Mouse (Mus musculus) hindbrain, embryonic 11.5 days (tissue): ENCODE results near the gene Mrpl21. TPM values are rescaled to one million over a fixed set of nuclear protein-coding genes. Genes with fewer than 3 reads are reported as not detected.

Experiments used
- ATAC-seq: fragments of 200-750 bp; cut with Nextera tagmentation; 2 replicates; pipeline ENCODE4 v1.8.0; 2017; ENCODE audit warnings: mild to moderate bottlenecking, moderate TSS enrichment, moderate library complexity; ENCODE audit not compliant: low FRiP score
- DNase-seq: peaks from one replicate; pipeline ENCODE4 v3.0.0-alpha.2; 2015; ENCODE audit warnings: low spot score
- H3K27ac ChIP-seq: fragments of 300-500 bp; sonication (generic); 2 replicates; pipeline ENCODE4 v1.5.1; 2014; ENCODE audit warnings: mild to moderate bottlenecking, low read depth, low read length
- H3K27me3 ChIP-seq: fragments of 300-500 bp; sonication (generic); 2 replicates; pipeline ENCODE4 v1.6.1; 2014; ENCODE audit warnings: mild to moderate bottlenecking, low read length, moderate library complexity, mixed read lengths; ENCODE audit not compliant: control insufficient read depth, insufficient read depth
- H3K36me3 ChIP-seq: fragments of 300-500 bp; sonication (generic); 2 replicates; pipeline ENCODE4 v1.6.1; 2014; ENCODE audit warnings: mild to moderate bottlenecking, low read length, moderate library complexity, mixed read lengths; ENCODE audit not compliant: control insufficient read depth, insufficient read depth
- H3K4me1 ChIP-seq: fragments of 300-500 bp; sonication (generic); replicated peaks from 2 replicates; pipeline ENCODE4 v1.6.1; 2014; ENCODE audit warnings: low read length, mixed read lengths; ENCODE audit not compliant: control insufficient read depth, insufficient read depth
- H3K4me2 ChIP-seq: fragments of 300-500 bp; sonication (generic); replicated peaks from 2 replicates; pipeline ENCODE4 v1.6.1; 2014; ENCODE audit warnings: mild to moderate bottlenecking, low read depth, low read length
- H3K4me3 ChIP-seq: fragments of 300-500 bp; sonication (generic); 2 replicates; pipeline ENCODE4 v1.5.1; 2014; ENCODE audit warnings: low read depth, low read length
- H3K9ac ChIP-seq: fragments of 300-500 bp; sonication (generic); 2 replicates; pipeline ENCODE4 v1.6.1; 2014; ENCODE audit warnings: low read depth, low read length
- H3K9me3 ChIP-seq: fragments of 300-500 bp; sonication (generic); 2 replicates; pipeline ENCODE4 v1.6.1; 2016; ENCODE audit warnings: low read length; ENCODE audit not compliant: control insufficient read depth
- WGBS: fragments of 180-500 bp; shearing (Covaris S2); extraction: QIAGEN DNeasy Blood & Tissue Kit; methylation state at CpG from one replicate; pipeline ENCODE4 v1.1.7; 2014; 5-methylcytosine and 5-hydroxymethylcytosine counted together
- polyA plus RNA-seq: library from polyadenylated mRNA; unstranded; fragments of >200 nt; fragmentation: Nextera tagmentation; extraction: Ambion mirVana; gene quantifications from 2 replicates; pipeline ENCODE4 v1.2.1, GENCODE M21; 2014

Gene Mrpl21
- polyA plus RNA-seq, 1 experiment from 2014 or later, result 133 TPM

DNA sequence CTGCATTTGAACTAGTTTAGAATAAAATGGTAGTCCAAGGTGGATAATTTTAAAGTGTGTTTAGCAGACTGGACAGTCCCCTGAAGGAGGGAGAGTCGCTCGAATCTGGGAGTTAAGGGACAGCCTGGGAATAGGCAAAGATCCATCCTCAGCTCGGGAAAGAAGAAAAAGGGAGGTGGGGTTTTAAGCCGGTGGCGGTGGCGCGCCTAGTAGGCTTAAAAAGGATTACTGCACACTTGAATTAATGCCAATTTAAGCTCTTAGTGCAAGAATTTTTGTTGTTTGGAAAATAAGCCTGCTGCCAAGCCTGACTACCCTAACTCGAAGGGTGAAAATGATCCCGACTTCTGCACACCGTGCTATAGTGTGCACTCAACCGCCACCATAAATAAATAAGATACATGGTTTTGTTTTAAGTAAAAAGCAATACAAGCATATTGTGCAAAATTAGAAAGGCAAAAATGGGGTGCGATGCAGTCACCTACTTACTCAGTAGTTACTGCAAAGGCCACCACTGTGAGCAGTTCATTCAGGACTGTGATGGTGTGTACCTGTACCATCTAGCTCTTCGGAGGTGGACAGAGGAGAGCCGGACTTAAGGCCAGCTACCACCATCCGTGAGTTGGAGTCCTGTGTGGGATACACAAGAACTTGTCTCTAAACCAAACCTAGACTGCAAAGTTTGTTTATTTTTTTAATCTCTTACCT is 43.2 kb downstream of the Mrpl21 start:
- H3K27ac ChIP-seq, result no peak overlapping the region
- peaks cover 25% of the 10 kb centered on the region for H3K27me3 ChIP-seq
- no peak overlapping the region; the same call in 1 of the 2 replicates for H3K4me3 ChIP-seq
- ATAC-seq (peak; percentile 6; the same call in 1 of the 2 replicates), DNase-seq (peak; percentile 20)
- H3K36me3 ChIP-seq, result no peaks in the 10 kb centered on the region
- peaks cover 8% of the 10 kb centered on the region; the same call in 1 of the 2 replicates for H3K4me1 ChIP-seq
- H3K4me2 ChIP-seq, result peak overlapping the region; percentile 94
- no peak overlapping the region for H3K9ac ChIP-seq
- WGBS, result 44% methylated on average over 15 of the region's 15 CpGs
- no peaks in the 10 kb centered on the region for H3K9me3 ChIP-seq

DNA sequence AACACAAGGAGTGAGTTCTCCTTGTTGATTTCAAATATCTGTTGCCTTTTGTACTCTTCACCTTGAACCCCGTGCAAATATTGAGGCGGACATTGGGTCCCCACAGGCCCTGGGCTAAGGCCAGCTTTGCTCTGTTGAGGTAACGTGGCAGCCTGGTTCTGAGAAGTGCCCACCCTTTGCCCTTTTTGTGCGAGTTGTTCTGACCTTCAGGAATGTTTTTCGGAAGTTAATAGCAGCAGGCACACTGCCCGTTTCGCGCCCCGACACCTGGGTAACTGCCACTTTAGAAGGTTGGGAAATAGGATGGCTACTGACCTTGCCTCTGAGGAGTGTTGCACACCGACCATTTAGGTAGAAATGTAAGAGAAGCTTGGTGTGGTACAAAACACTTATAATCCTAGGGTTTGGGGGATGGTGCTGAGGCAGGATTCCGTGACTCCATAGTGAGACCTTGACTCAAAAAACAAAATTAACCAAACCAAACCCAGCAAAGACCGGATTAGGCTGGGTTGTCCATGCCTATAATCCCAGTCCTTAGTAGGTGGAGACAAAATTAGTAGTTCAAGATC is 43.9 kb downstream of the Mrpl21 start:
- H3K4me3 ChIP-seq, result no peak overlapping the region
- no peaks in the 10 kb centered on the region for H3K9me3 ChIP-seq
- H3K4me1 ChIP-seq, result peaks cover 8% of the 10 kb centered on the region; the same call in 1 of the 2 replicates
- H3K27me3 ChIP-seq, result peaks cover 25% of the 10 kb centered on the region
- no peak overlapping the region for H3K9ac ChIP-seq
- H3K27ac ChIP-seq, result no peak overlapping the region
- H3K4me2 ChIP-seq, result no peak overlapping the region
- ATAC-seq (no peak), DNase-seq (no peak)
- 83% methylated on average over 12 of the region's 12 CpGs for WGBS
- no peaks in the 10 kb centered on the region for H3K36me3 ChIP-seq

GRCm38 (mm10) chr19:3333247-3333646 is 50.5 kb downstream of the Mrpl21 start:
- Histone ChIP-seq H3K27ac (no peak overlapping the region), H3K9ac (no peak overlapping the region), H3K27me3 (peaks cover 3% of the 10 kb centered on the region; the same call in 1 of the 2 replicates), H3K4me3 (no peak overlapping the region), H3K9me3 (no peaks in the 10 kb centered on the region), H3K4me1 (peaks cover 3% of the 10 kb centered on the region; the same call in 1 of the 2 replicates), H3K36me3 (no peaks in the 10 kb centered on the region), H3K4me2 (no peak overlapping the region)
- no peak for ATAC-seq
- DNase-seq, result no peak
- 76% methylated on average over 6 of the region's 6 CpGs for WGBS

DNA sequence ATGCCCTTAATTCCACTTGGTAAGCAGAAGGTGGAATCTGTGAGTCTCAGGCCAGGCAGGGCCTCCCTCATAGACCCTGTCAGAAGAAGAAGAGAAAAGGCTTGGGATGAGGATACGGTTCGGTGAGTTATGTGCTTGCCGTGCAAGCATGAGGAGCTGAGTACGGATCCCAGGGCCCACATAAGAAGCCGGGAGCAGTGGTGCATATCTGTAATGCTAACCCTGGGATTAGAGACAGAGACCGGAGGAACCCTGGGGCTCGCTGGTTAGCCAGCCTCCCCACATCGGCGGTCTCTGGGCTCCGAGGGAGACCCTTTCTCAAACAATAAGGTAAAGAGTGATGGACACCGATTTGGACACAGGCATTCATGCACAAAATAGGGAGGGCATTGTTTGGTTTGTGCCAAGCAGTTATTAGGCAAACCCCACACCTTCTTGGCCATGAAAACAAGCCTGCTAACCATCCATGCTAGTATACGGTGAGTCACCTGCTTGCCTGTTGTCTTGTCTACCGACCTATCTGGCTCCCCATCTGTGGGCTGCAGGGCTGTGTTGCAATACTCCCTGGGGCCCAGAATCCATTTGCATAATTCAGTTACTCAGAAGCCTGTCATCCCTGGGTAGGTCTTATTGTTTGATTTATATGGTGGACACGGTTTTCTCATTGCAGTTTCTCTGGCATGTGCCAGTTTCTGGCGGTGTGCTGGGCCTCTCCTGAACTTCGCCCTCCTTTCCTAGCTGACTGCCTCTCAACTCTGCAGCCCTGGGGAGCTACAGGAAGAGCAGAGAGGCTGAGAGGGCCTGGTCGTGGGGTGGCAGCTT is 51.2 kb downstream of the Mrpl21 start:
- no peak overlapping the region for H3K9ac ChIP-seq
- peaks cover 1% of the 10 kb centered on the region; the same call in 1 of the 2 replicates for H3K27me3 ChIP-seq
- DNase-seq (peak; percentile 34), ATAC-seq (peak; percentile 75)
- no peaks in the 10 kb centered on the region for H3K36me3 ChIP-seq
- H3K27ac ChIP-seq, result peak overlapping the region; percentile 56
- peaks cover 3% of the 10 kb centered on the region; the same call in 1 of the 2 replicates for H3K4me1 ChIP-seq
- H3K4me3 ChIP-seq, result no peak overlapping the region
- H3K9me3 ChIP-seq, result no peaks in the 10 kb centered on the region
- H3K4me2 ChIP-seq, result no peak overlapping the region
- 54% methylated on average over 17 of the region's 17 CpGs for WGBS

- Histone ChIP-seq H3K9ac (no peak overlapping the region), H3K9me3 (no peaks in the 10 kb centered on the region), H3K4me1 (peaks cover 3% of the 10 kb centered on the region; the same call in 1 of the 2 replicates), H3K36me3 (no peaks in the 10 kb centered on the region), H3K27me3 (no peaks in the 10 kb centered on the region; the same call in 1 of the 2 replicates), H3K4me2 (no peak overlapping the region), H3K4me3 (no peak overlapping the region), H3K27ac (peak overlapping the region; percentile 56)
- ATAC-seq, result 0 out of 2 replicates have a peak, but pooled peaks have one; percentile 1
- WGBS, result 83% methylated on average over 4 of the region's 4 CpGs
- no peak for DNase-seq
These were observed 51.8 kb downstream of the Mrpl21 start for GRCm38 (mm10) chr19:3334550-3334949.

- no peak overlapping the region for H3K4me2 ChIP-seq
- no peak for ATAC-seq
- 69% methylated on average over 1 of the region's 1 CpGs for WGBS
These were observed 53.2 kb downstream of the Mrpl21 start for GRCm38 (mm10) chr19:3335917-3336316.

GRCm38 (mm10) chr19:3336485-3337255 is 54.0 kb downstream of the Mrpl21 start:
- no peak overlapping the region for H3K4me3 ChIP-seq
- no peak overlapping the region for H3K4me2 ChIP-seq
- DNase-seq (no peak), ATAC-seq (no peak)
- H3K36me3 ChIP-seq, result no peaks in the 10 kb centered on the region
- H3K27me3 ChIP-seq, result no peaks in the 10 kb centered on the region; the same call in 1 of the 2 replicates
- WGBS, result 65% methylated on average over 8 of the region's 8 CpGs
- H3K27ac ChIP-seq, result no peak overlapping the region
- H3K9ac ChIP-seq, result no peak overlapping the region
- peaks cover 3% of the 10 kb centered on the region; the same call in 1 of the 2 replicates for H3K4me1 ChIP-seq
- H3K9me3 ChIP-seq, result no peaks in the 10 kb centered on the region

More at GRCm38 (mm10) chr19:3335917-3336316, 53.2 kb downstream of the Mrpl21 start:
- Histone ChIP-seq H3K4me1 (peaks cover 3% of the 10 kb centered on the region; the same call in 1 of the 2 replicates), H3K36me3 (no peaks in the 10 kb centered on the region), H3K27me3 (no peaks in the 10 kb centered on the region; the same call in 1 of the 2 replicates), H3K9me3 (no peaks in the 10 kb centered on the region), H3K27ac (no peak overlapping the region), H3K4me3 (no peak overlapping the region), H3K9ac (no peak overlapping the region)
- DNase-seq, result no peak

GRCm38 (mm10) chr19:3339187-3339586 is 56.5 kb downstream of the Mrpl21 start:
- DNase-seq, result no peak
- Histone ChIP-seq H3K36me3 (no peaks in the 10 kb centered on the region), H3K27me3 (no peaks in the 10 kb centered on the region), H3K27ac (no peak overlapping the region), H3K4me2 (no peak overlapping the region), H3K4me1 (no peaks in the 10 kb centered on the region; the same call in 1 of the 2 replicates), H3K9me3 (no peaks in the 10 kb centered on the region), H3K9ac (no peak overlapping the region), H3K4me3 (no peak overlapping the region)
- no peak for ATAC-seq
- WGBS, result 86% methylated on average over 8 of the region's 8 CpGs
